Mouse (Mus musculus) G1E (cell line): ENCODE results near the gene Gna12.

ENCODE experiments used
- CTCF ChIP-seq: IDR thresholded peaks from 2 replicates; pipeline ENCODE4 v1.5.1; 2012; ENCODE audit warnings: low read depth, low read length, inconsistent platforms, mixed read lengths
- GATA1 ChIP-seq: IDR thresholded peaks from 2 replicates; pipeline ENCODE4 v1.6.1; 2012; ENCODE audit warnings: borderline replicate concordance, low read length, inconsistent platforms, mixed read lengths
- GATA2 ChIP-seq: IDR thresholded peaks from 2 replicates; pipeline ENCODE4 v1.6.1; 2012; ENCODE audit warnings: low read depth, low read length, inconsistent platforms, borderline replicate concordance
- POLR2AphosphoS5 ChIP-seq: IDR thresholded peaks from 2 replicates; pipeline ENCODE4 v1.6.1; 2012; ENCODE audit warnings: low read depth, low read length, inconsistent platforms; ENCODE audit not compliant: insufficient replicate concordance
- TAL1 ChIP-seq: conservative IDR thresholded peaks from 2 replicates; pipeline ENCODE4 v1.6.1; 2012; ENCODE audit warnings: low read depth, low read length, inconsistent platforms, mixed read lengths

DNA sequence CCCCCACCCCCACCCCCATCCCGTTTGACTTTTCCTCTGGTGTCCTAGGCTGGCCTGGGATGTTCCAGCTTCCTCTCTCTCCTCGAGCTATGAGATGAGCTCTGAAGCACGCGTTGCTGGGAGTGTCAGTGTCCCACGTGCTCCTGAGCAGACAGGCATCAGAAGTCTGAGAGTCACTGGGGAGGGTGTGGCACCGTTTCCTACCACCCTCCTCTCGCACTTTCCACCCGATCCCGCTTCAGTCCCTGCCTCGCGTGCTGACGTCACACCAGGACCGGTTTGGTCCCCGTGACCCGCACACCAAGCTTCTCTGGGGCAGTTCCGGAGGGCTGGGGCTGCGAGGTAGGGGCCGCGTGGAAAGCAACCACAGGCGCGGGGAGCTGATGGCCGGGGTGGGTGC is 94.9 kb downstream of the Gna12 start:
- TF ChIP-seq GATA1: no peak
- no peak for TF ChIP-seq CTCF
- TF ChIP-seq GATA2: no peak
- TF ChIP-seq TAL1: no peak
- TF ChIP-seq POLR2AphosphoS5: no peak
